Mouse (Mus musculus): ENCODE results near the gene Slc6a2.

DNA sequence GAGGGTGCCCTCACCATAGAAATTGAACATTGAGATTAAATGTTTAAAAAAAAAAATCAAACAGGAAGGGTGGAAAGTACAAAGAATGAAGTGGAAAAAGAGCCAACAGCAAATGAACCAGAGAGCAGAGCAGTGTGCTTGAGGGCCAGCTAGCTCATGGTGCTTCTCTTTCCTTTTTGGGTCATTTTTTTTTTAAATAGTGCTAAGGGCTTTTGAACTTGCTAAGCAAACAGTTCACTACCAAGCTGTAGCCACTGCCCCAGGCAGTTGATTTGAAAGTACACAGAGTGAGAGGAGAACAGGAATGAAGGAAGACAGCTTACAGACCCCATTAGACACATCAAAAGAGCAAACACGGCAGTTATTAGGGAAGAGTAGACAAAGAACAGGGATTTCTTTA is 83.2 kb downstream of the Slc6a2 start:
- TF ChIP-seq CTCF (IDR thresholded peaks at IDR 0.05; ENCODE audit: low read depth, low read length): no peak
- no peak for TF ChIP-seq GATA1 (IDR thresholded peaks at IDR 0.05; ENCODE audit: borderline replicate concordance, low read length)
- TF ChIP-seq TAL1 (conservative IDR thresholded peaks at IDR 0.05; ENCODE audit: low read depth, low read length): no peak
